14 mouse cellular contexts compared by ENCODE assay signal in the genomic region with DNA sequence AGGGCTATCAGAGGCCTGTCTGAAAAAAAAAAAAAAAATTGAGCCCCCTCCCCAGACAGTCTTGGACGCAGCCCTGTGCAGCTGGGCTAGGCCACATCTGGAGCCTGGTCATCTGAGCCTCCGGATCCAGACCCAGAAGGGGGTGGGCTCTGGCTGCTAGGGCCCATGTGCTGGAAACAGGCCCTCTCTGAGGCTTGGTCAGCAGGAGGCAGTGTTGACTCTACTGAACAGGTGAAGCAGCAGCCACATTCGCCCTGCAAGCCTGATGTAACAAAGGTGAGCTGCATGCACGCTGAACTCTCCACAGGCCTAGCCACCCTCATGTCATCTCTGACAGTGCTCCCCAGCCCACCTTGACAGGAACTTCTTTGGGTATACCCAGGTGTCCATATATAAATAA. TPM values are rescaled to one million over a fixed set of nuclear protein-coding genes. Genes with fewer than 3 reads are reported as not detected.
DNase-seq lines count a peak whose midpoint lies in the region; ATAC-seq and TF ChIP-seq lines count a peak whose summit lies in the region.
"Had no signal": no experiment of that assay in that cellular context is flagged by ENCODE, and none has a peak within 500 bp of the region (broad histone marks: within the 10 kb centered on the region; RNA-seq: fewer than 3 reads in every experiment).

No protein-coding gene starts in this region.

- peak; percentile 44 for TF ChIP-seq CTCF in heart, adult 2 months (IDR thresholded peaks at IDR 0.05)
- peak; percentile 27; the same call in 1 of the 2 replicates for TF ChIP-seq CTCF in lung, adult 2 months (IDR thresholded peaks at IDR 0.05; ENCODE audit: insufficient read depth, low read length)
- TF ChIP-seq CTCF in MEL (IDR thresholded peaks at IDR 0.05 in 2 of 3, conservative IDR thresholded peaks at IDR 0.05 in 1 of 3; ENCODE audit: control insufficient read depth in 1 of 3, insufficient read depth in 1 of 3, low read depth in 2 of 3, low read length in 3 of 3, poor library complexity in 1 of 3, severe bottlenecking in 1 of 3), result peak in 2 of 3 experiments; percentile 46 to 51; a peak in 4 of 6 replicates
- peak; percentile 51 for TF ChIP-seq CTCF in lung, postnatal 0 days (IDR thresholded peaks at IDR 0.05)

- H3K27me3 ChIP-seq in heart, adult 2 months (ENCODE audit: control insufficient read depth, insufficient read depth, low read length), result no peaks in the 10 kb centered on the region
- no peaks in the 10 kb centered on the region for H3K27me3 ChIP-seq in heart, embryonic 10.5 days (ENCODE audit: insufficient read depth, poor library complexity, severe bottlenecking)
- no peaks in the 10 kb centered on the region for H3K27me3 ChIP-seq in MEL (ENCODE audit: control insufficient read depth in 1 of 2, insufficient read depth in 2 of 2, low read length in 2 of 2)
- H3K27me3 ChIP-seq in lung, postnatal 0 days (replicated peaks; ENCODE audit: insufficient read depth, low read length), result no peaks in the 10 kb centered on the region

- peaks cover 5% of the 10 kb centered on the region for H3K36me3 ChIP-seq in heart, adult 2 months (ENCODE audit: control insufficient read depth, insufficient read depth, low read length)
- H3K36me3 ChIP-seq in heart, embryonic 10.5 days, result peaks cover 42% of the 10 kb centered on the region
- H3K36me3 ChIP-seq in MEL (ENCODE audit: control insufficient read depth in 1 of 2, insufficient read depth in 2 of 2, low read length in 2 of 2), result peaks cover 0 to 8% of the 10 kb centered on the region in 2 experiments; a peak in 2 of 4 replicates
- no peaks in the 10 kb centered on the region for H3K36me3 ChIP-seq in lung, postnatal 0 days (ENCODE audit: insufficient read depth, low read length)

- no peak for ATAC-seq in lung, postnatal 0 days

- intact Hi-C loops in heart, adult 2 months (cut with DNase I), result no loop called here

- H3K4me1 ChIP-seq in heart, adult 2 months (ENCODE audit: control insufficient read depth, insufficient read depth, low read length), result peaks cover 15% of the 10 kb centered on the region
- peaks cover 46% of the 10 kb centered on the region for H3K4me1 ChIP-seq in heart, embryonic 10.5 days
- H3K4me1 ChIP-seq in lung, adult 2 months (ENCODE audit: control insufficient read depth, insufficient read depth, low read length), result peaks cover 6% of the 10 kb centered on the region
- peaks cover 2 to 14% of the 10 kb centered on the region in 2 experiments; a peak in 3 of 4 replicates for H3K4me1 ChIP-seq in MEL (ENCODE audit: control insufficient read depth in 1 of 2, insufficient read depth in 2 of 2, low read length in 2 of 2)
- peaks cover 20% of the 10 kb centered on the region for H3K4me1 ChIP-seq in lung, postnatal 0 days (ENCODE audit: insufficient read depth, low read depth, low read length)

- no peak for DNase-seq in heart, adult 2 months
- no peak for DNase-seq in heart, embryonic 10.5 days (ENCODE audit: low spot score)
- DNase-seq in lung, adult 2 months, result no peak
- DNase-seq in lung, postnatal 25 days (ENCODE audit: low spot score), result no peak
- no peak for DNase-seq in MEL (ENCODE audit: low read depth, low spot score)
- DNase-seq in lung, postnatal 0 days (ENCODE audit: low spot score), result no peak
- DNase-seq in cerebellum, adult 11 months, result no peak
- DNase-seq in frontal cortex, adult 2 months (ENCODE audit: extremely low spot score in 1 of 2, low spot score in 1 of 2), result no peak
- DNase-seq: cerebellum, adult 8-10 months; gastrocnemius, postnatal 36 days; heart, postnatal 14 days had no signal

- no peak overlapping the region for H3K4me3 ChIP-seq in heart, adult 2 months
- H3K4me3 ChIP-seq in heart, embryonic 10.5 days, result no peak overlapping the region
- H3K4me3 ChIP-seq in lung, adult 2 months (replicated peaks; ENCODE audit: extremely low read depth, low read depth, low read length), result no peak overlapping the region
- H3K4me3 ChIP-seq in MEL (ENCODE audit: control insufficient read depth in 1 of 2, insufficient read depth in 1 of 2, low read depth in 2 of 2, low read length in 2 of 2), result no peak overlapping the region
- H3K4me3 ChIP-seq in lung, postnatal 0 days (ENCODE audit: low read depth, low read length), result no peak overlapping the region
- H3K4me3 ChIP-seq: erythroblast, embryonic 14.5 days had no signal

- TF ChIP-seq RAD21 in MEL (IDR thresholded peaks at IDR 0.05; ENCODE audit: low read depth, low read length), result peak; percentile 22

- no peak for TF ChIP-seq POLR2A in heart, adult 2 months (IDR thresholded peaks at IDR 0.05; ENCODE audit: insufficient read depth, low read depth, low read length)
- TF ChIP-seq POLR2A in lung, adult 2 months (IDR thresholded peaks at IDR 0.05; ENCODE audit: borderline replicate concordance, extremely low read depth, low read depth, low read length), result no peak
- no peak for TF ChIP-seq POLR2A in MEL (IDR thresholded peaks at IDR 0.05; ENCODE audit: control insufficient read depth in 1 of 2, insufficient read depth in 1 of 2, low read depth in 1 of 2, low read length in 2 of 2, poor library complexity in 1 of 2)

- WGBS in heart, adult 2 months, result 59% methylated on average over 4 of the region's 4 CpGs
- WGBS in heart, embryonic 10.5 days, result 66% methylated on average over 4 of the region's 4 CpGs
- 69% methylated on average over 4 of the region's 4 CpGs for WGBS in lung, adult 2 months
- WGBS in lung, postnatal 0 days, result 81% methylated on average over 4 of the region's 4 CpGs

- no peak overlapping the region for H3K27ac ChIP-seq in heart, adult 2 months
- H3K27ac ChIP-seq in heart, embryonic 10.5 days, result no peak overlapping the region
- no peak overlapping the region for H3K27ac ChIP-seq in MEL (ENCODE audit: control insufficient read depth, low read depth, low read length)
- H3K27ac ChIP-seq in lung, postnatal 0 days (ENCODE audit: low read length), result no peak overlapping the region

- H3K9ac ChIP-seq in heart, adult 2 months (ENCODE audit: low read depth, low read length), result no peak overlapping the region
- no peak overlapping the region for H3K9ac ChIP-seq in MEL (ENCODE audit: control insufficient read depth, low read depth, low read length, poor library complexity, severe bottlenecking)
- H3K9ac ChIP-seq in lung, postnatal 0 days (replicated peaks; ENCODE audit: low read depth), result no peak overlapping the region

- no peaks in the 10 kb centered on the region for H3K9me3 ChIP-seq in heart, embryonic 10.5 days
- no peaks in the 10 kb centered on the region for H3K9me3 ChIP-seq in MEL (replicated peaks; ENCODE audit: insufficient read depth, low read length)
- no peaks in the 10 kb centered on the region for H3K9me3 ChIP-seq in lung, postnatal 0 days (ENCODE audit: low read length)

- no peak for TF ChIP-seq EP300 in heart, adult 2 months (IDR thresholded peaks at IDR 0.05; ENCODE audit: insufficient read depth, low read depth, low read length)
- TF ChIP-seq EP300 in MEL (IDR thresholded peaks at IDR 0.05; ENCODE audit: low read depth in 1 of 2, low read length in 2 of 2), result no peak
- no peak for TF ChIP-seq EP300 in lung, postnatal 0 days (IDR thresholded peaks at IDR 0.05)

- H3K4me2 ChIP-seq in lung, postnatal 0 days (replicated peaks; ENCODE audit: low read depth, low read length), result no peak overlapping the region

- H3K79me2 ChIP-seq in heart, adult 2 months (replicated peaks; ENCODE audit: control insufficient read depth, insufficient read depth, low read length), result peaks cover 6% of the 10 kb centered on the region
- H3K79me2 ChIP-seq in MEL (ENCODE audit: control insufficient read depth, insufficient read depth, low read length, poor library complexity), result peaks cover 16% of the 10 kb centered on the region

RNA-seq across cellular contexts. Expression of a gene that starts 5.0 kb away (rescaled TPM):
- total RNA-seq in heart, adult 2 months (2021), result 100 to 1,000 TPM in 1 of 2 experiments, 10 to 100 TPM in 1; 95.2 to 126 TPM
- 111 and 144 TPM in 2 replicates for polyA plus RNA-seq in heart, adult 2 months (2012; rRNA removed)
- 4.1 and 5.4 TPM in 2 replicates for polyA plus RNA-seq in heart, embryonic 10.5 days (2016; fragmentation: Nextera tagmentation; extraction: Ambion mirVana)
- 45.7 and 52.3 TPM in 2 replicates for polyA plus RNA-seq in lung, adult 2 months (2012; rRNA removed)
- total RNA-seq in MEL (2012; rRNA removed), result 4.8 and 6.5 TPM in 2 replicates
- polyA plus RNA-seq in MEL (2012; ENCODE audit: insufficient read depth in 1 of 2, insufficient read length in 2 of 2, low read depth in 1 of 2, low replicate concordance in 2 of 2, missing spikeins in 1 of 2), result 10 to 100 TPM in 1 of 2 experiments, not detected in 1; 15.4 TPM
- 5.2 and 5.3 TPM in 2 replicates for polyA plus RNA-seq in lung, postnatal 0 days (2015; fragmentation: Nextera tagmentation; extraction: Ambion mirVana)
- polyA plus RNA-seq in frontal cortex, adult 2 months (2012; rRNA removed), result 85.6 and 92.9 TPM in 2 replicates

RNA-seq across cellular contexts. Expression of a gene that starts 25.7 kb away (rescaled TPM):
- total RNA-seq in heart, adult 2 months (2021), result not detected
- polyA plus RNA-seq in heart, adult 2 months (2012; rRNA removed), result 4.6 and 8.8 TPM in 2 replicates
- polyA plus RNA-seq in heart, embryonic 10.5 days (2016; fragmentation: Nextera tagmentation; extraction: Ambion mirVana), result 3.1 and 4.4 TPM in 2 replicates
- polyA plus RNA-seq in lung, adult 2 months (2012; rRNA removed), result 9.0 and 14.1 TPM in 2 replicates
- 7.7 and 8.8 TPM in 2 replicates for total RNA-seq in MEL (2012; rRNA removed)
- not detected for polyA plus RNA-seq in MEL (2012; ENCODE audit: insufficient read depth in 1 of 2, insufficient read length in 2 of 2, low read depth in 1 of 2, low replicate concordance in 2 of 2, missing spikeins in 1 of 2)
- polyA plus RNA-seq in lung, postnatal 0 days (2015; fragmentation: Nextera tagmentation; extraction: Ambion mirVana), result not detected in 2 replicates
- 6.1 and 9.0 TPM in 2 replicates for polyA plus RNA-seq in frontal cortex, adult 2 months (2012; rRNA removed)
- total RNA-seq: heart, postnatal 14 days had no signal
- polyA plus RNA-seq: kidney, embryonic 14.5 days; lung, embryonic 16.5 days had no signal

RNA-seq across cellular contexts. Expression of a gene that starts 36.1 kb away (rescaled TPM):
- 100 to 1,000 TPM; 118 to 132 TPM for total RNA-seq in heart, adult 2 months (2021)
- 183 and 258 TPM in 2 replicates for polyA plus RNA-seq in heart, adult 2 months (2012; rRNA removed)
- polyA plus RNA-seq in heart, embryonic 10.5 days (2016; fragmentation: Nextera tagmentation; extraction: Ambion mirVana), result 0.20 and 0.34 TPM in 2 replicates
- polyA plus RNA-seq in lung, adult 2 months (2012; rRNA removed), result 2.3 and 3.9 TPM in 2 replicates
- total RNA-seq in MEL (2012; rRNA removed), result not detected in 2 replicates
- polyA plus RNA-seq in MEL (2012; ENCODE audit: insufficient read depth in 1 of 2, insufficient read length in 2 of 2, low read depth in 1 of 2, low replicate concordance in 2 of 2, missing spikeins in 1 of 2), result under 1 TPM in 1 of 2 experiments, not detected in 1; 0.10 TPM
- polyA plus RNA-seq in lung, postnatal 0 days (2015; fragmentation: Nextera tagmentation; extraction: Ambion mirVana), result 1.1 and 1.2 TPM in 2 replicates
- polyA plus RNA-seq in frontal cortex, adult 2 months (2012; rRNA removed), result 8.0 and 9.7 TPM in 2 replicates
- polyA plus RNA-seq: erythroblast, embryonic 14.5 days; kidney, embryonic 14.5 days had no signal

RNA-seq across cellular contexts. Expression of a gene that starts 41.3 kb away (rescaled TPM):
- total RNA-seq in heart, adult 2 months (2021), result 10 to 100 TPM; 16.5 to 20.2 TPM
- polyA plus RNA-seq in heart, adult 2 months (2012; rRNA removed), result 35.5 and 36.6 TPM in 2 replicates
- 0.96 and 2.4 TPM in 2 replicates for polyA plus RNA-seq in heart, embryonic 10.5 days (2016; fragmentation: Nextera tagmentation; extraction: Ambion mirVana)
- 5.1 and 5.3 TPM in 2 replicates for polyA plus RNA-seq in lung, adult 2 months (2012; rRNA removed)
- not detected in 2 replicates for total RNA-seq in MEL (2012; rRNA removed)
- under 1 TPM in 1 of 2 experiments, not detected in 1; 0.21 TPM for polyA plus RNA-seq in MEL (2012; ENCODE audit: insufficient read depth in 1 of 2, insufficient read length in 2 of 2, low read depth in 1 of 2, low replicate concordance in 2 of 2, missing spikeins in 1 of 2)
- 3.5 and 3.6 TPM in 2 replicates for polyA plus RNA-seq in lung, postnatal 0 days (2015; fragmentation: Nextera tagmentation; extraction: Ambion mirVana)
- polyA plus RNA-seq in frontal cortex, adult 2 months (2012; rRNA removed), result 0.84 and 1.2 TPM in 2 replicates

RNA-seq across cellular contexts. Expression of a gene that starts 53.8 kb away (rescaled TPM):
- total RNA-seq in heart, adult 2 months (2021), result 100 to 1,000 TPM; 236 to 263 TPM
- polyA plus RNA-seq in heart, adult 2 months (2012; rRNA removed), result 297 and 303 TPM in 2 replicates
- polyA plus RNA-seq in heart, embryonic 10.5 days (2016; fragmentation: Nextera tagmentation; extraction: Ambion mirVana), result 61.9 and 62.7 TPM in 2 replicates
- 36.2 and 45.7 TPM in 2 replicates for polyA plus RNA-seq in lung, adult 2 months (2012; rRNA removed)
- not detected in 2 replicates for total RNA-seq in MEL (2012; rRNA removed)
- not detected for polyA plus RNA-seq in MEL (2012; ENCODE audit: insufficient read depth in 1 of 2, insufficient read length in 2 of 2, low read depth in 1 of 2, low replicate concordance in 2 of 2, missing spikeins in 1 of 2)
- polyA plus RNA-seq in lung, postnatal 0 days (2015; fragmentation: Nextera tagmentation; extraction: Ambion mirVana), result 52.3 and 57.5 TPM in 2 replicates
- polyA plus RNA-seq in frontal cortex, adult 2 months (2012; rRNA removed), result 1.0 and 2.6 TPM in 2 replicates

Comparison
In these comparisons a context has a peak if more than half of its experiments do, and no peak if none do; other contexts are left out.
1. RNA of a gene that starts 36.1 kb away (polyA plus RNA-seq): 183 to 258 TPM in heart, adult 2 months; 8.0 to 9.7 TPM in frontal cortex, adult 2 months, 2.3 to 3.9 TPM in lung, adult 2 months, 1.1 to 1.2 TPM in lung, postnatal 0 days, 0.20 to 0.34 TPM in heart, embryonic 10.5 days and 0.10 TPM in MEL; every median in the first group is over 10 times any median in the second.
2. Peak in every context shown above with its lines, with median percentiles within 50 percentile points of each other: CTCF ChIP-seq.